Mouse (Mus musculus) lung, postnatal 25 days (tissue): ENCODE results near the gene Tmcc2.
"Not testable (repeated sequence)": the region's sequence is repeated elsewhere in the genome, so short reads cannot be mapped to it uniquely, and the experiment has no call there.

Experiments used
- DNase-seq: peaks from one replicate; pipeline ENCODE4 v3.0.0; 2022; ENCODE audit warnings: low spot score

Tmcc2 gene

DNA sequence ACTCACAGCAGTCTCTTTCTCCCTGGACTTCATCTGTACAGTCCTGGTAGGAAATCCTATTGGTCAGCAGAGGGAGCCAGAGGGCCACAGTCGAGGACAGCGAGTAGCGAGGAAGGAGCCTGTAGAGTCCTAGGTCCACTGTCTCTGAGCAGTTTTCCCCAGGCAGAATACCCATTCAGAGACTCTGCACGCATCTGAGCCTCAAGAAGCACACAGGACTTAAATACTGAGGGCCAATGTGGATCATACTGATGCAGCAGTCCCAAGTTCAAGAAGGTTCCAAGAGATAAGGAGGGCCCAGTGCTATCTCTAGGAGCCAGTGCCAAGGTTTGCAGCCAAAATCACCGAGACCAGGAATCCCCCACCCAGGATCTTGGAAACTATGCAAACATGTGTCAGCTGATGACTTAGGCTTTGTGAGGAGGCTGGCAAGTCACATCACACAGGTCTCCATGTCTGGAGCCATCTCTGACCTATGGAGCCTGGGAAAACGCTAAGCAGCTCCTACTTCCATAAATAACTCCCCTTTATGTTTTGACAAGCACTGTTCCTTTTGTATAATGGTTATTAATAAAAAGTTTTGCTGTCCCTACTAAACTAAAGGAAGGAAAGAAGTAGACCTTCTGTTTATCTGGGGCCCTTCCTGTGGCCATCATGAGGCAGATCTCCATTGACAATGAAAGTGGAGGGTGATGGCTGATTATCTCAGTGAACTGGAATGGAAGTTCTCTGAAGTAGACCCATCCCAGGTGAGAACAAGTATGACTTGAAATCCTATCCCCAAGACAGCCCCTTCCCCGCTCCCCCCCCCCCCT is 23.2 kb downstream of the Tmcc2 start:
- peak; percentile 91 for DNase-seq

DNA sequence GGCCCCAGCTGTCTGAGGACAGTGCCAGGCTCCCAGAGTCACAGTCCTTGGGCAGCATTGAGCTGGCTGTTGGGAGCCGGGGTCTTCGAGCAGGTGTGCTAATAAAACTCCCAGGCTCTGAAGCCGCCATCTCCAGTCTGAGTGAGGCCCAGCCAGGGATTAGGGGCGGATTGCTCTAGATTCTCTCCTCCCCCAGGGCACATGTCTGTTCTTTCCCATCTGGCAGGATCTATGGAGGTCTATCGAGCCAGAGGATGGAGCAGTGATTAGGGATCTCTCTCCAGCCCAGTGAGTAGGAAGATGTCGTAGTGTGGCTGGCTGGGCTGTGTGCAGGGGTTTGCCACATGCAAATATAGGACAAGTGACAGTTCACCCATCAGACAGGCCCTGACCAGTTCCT is 24.1 kb downstream of the Tmcc2 start:
- DNase-seq = no peak

DNA sequence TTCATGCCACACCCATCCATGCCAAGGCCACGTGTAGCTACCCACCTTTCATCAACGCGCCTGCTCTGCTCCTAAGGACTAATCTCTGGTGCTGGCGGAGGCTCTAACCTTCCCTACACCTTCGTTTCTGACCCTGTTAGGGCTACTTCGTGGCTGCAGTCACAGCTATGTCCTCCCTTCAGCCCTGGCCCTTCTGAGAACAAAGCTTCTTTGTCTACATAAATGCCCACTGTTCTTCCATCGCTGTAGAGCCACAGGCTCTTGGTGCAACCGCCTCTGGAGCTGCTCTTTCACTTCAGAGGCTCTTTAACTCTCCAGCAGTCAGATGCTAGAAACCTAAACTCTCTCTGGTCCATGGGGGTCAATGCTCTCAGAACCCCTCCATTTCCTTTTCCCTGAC is 24.8 kb downstream of the Tmcc2 start:
- DNase-seq = no peak

DNA sequence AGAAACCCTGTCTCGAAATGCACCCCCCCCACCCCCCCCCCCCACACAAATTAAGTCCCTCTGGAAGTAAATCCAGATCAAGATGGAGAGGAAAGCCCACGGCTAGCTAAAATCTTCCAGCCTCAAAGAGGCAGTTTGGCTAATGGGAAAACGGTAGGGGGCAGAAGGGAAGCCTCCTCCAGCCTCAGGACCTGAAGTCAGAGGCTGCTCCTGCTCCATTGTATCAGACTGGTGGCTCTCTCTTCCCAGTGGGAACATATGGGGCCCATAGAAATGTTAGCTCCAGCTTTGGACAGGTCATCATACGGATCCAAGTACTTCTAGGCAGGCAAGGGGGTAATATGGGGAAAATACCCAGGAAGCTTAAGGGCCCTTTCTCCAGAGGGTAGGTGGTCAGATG is 25.4 kb downstream of the Tmcc2 start:
- no peak for DNase-seq

DNA sequence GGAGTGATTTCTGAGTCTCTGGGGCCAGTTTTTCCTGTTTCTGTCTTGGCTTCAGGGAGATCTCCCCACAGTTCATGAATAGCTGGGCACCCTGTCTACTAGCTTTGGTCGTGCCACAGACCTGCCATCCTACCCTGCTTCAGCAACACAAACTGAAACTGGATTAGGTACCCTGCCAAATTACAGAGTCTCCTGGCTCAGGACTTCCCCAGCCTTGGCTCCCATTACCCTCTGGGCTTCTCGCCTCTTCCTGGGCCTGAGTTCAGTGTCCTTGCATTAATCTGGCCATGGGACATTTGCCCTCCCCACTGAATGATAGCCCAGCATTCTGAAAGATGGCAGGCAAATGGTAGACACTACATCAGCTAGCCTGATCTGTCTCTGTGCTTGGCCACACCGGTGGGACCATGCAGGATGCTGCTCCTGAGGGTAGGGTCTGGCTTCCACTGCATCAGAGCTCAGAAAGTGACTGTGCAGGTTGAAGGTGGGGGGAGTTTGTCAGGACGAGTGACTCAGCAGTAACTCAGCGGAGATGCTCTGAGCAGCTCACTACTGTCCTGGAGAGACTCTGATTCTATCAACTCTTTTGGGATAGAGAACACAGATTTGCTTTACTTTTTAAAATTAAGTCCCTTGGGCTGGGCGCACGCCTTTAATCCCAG is 26.1 kb downstream of the Tmcc2 start:
- no peak for DNase-seq

DNA sequence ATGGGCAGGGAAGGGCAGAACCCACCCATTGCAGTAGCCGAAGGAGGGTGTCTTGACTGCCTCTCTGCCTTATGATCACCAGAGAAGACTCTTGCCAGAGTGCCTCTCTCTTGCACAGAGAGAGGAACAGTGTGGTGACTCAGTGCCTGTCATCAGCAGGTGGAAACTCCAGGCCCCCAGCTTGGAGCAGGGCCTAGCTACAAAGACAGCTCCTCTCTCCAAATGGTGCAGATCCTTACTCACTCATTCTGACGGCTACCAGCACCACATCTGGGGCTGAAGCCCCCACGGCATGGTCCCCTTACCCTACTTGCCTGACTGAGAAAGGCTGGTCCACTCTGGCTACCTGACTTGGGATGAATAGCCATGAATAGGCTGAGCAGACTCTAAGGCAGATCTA is 26.7 kb downstream of the Tmcc2 start:
- no peak for DNase-seq

DNA sequence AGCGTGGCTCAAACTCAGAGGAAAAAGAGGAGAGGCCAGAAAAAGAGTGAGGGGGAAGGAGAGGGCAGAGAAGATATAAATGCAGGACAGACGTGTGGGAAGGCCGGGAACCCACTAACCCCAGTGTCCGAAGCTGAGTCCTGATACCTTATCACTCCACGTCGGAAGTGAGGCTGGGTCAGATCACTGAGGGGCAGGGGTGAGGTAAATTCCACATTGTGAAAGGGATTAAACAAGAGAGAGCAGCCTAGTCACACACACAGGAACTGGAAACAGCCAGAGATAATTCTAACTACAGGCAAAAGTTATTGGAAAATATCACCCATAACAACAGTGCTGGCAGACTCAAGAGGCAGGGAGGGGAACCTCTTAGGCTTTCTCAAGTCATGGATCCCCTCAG is 29.1 kb downstream of the Tmcc2 start:
- no peak for DNase-seq

DNA sequence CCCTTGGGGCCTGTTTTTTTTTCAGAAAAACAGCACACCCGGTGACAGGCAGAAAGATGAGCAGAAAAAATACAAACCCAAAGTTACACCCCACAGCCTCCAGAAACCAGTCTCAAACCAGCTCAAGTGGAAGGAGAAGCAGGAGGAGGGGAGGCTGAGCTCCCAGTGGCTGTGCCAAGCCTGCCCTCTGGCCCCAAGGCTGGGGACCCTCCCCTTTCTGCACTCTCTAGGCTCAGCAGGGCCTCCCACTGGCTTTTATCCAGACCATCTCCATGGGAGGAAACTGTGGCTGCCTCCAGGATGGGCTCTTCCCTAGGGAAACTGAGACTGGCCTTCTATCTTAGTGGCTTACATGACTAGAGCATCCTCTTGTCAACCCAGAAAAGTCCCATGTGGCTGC is 34.2 kb downstream of the Tmcc2 start:
- DNase-seq = no peak

DNA sequence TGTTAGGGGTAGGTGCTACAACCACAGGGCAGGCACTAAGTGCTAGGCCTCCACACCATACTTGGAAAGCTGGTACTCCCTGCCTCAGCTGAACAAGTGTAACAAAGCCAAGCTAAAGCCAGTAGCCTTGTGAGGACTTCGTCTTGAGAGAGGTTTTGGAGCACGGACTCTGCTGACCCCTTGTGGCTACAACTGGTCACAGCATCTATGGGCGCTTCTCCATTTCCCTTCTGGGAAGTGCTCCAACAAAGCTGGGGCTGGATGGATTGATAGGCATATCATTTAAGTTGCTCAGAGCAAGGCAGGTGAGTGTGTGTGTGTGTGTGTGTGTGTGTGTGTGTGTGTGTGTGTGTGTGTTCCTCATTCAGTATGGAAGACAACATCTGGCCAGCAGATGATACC is 35.2 kb downstream of the Tmcc2 start:
- DNase-seq = peak; percentile 87

DNA sequence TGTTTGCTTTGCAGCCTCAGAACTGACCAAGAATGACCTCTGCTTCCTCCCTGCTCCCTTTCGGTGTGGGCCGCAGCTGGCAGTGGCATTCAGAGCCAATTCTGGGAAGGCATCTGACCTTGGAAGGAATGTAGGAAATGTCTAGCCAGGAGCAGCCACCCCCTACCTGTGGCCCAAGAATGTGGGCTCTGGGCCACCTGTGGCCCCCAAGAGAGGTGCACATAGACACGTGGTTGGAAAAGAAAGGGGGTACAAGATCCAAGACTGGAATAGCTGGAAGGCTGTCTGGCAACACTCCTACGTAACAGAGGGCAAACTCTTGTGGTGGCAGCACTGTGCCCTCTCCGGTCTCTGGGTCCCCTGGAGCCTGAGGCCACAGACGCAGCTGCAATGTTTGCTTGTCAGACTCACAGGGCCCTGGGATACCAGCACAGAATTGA is 35.9 kb downstream of the Tmcc2 start:
- DNase-seq = no peak

DNA sequence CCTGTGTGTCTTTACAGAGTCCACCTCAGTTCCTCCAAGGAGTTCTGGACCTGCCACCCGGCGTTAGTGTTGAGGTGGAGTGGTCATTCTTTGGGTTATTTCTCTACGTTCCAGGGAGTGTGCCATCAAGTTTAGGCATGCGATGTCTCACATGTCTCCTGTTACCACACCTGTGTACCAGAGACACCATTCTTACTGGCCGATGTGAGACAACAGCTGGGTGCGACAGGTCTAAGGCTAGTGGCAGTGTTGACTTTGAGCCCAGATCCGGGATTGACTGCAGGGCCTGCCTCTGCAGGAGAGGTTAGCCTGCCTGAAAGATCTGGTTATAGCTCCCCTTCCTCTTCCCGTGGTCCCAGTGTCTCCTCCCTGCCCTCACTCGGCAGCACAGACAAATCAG is 36.8 kb downstream of the Tmcc2 start:
- no peak for DNase-seq

DNA sequence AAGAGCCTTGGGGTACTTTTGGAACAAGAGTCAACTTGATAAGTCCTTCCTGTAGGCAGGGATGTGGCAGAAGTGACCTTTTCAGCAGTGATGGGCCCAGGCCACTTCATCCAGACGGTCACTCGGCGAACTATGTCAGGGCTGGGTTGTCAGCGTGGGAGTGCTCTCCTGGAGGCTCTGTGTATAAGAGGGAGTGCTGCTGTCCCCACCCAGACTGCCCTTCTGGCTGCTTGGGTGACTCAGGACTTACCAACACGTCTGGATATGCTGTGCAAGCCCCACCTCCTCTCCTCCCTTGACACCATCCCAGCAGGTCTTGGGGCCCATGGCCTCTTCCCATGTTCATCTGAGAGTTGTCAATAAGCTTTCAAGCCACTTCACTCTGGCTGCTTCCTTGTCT is 37.7 kb downstream of the Tmcc2 start:
- DNase-seq = no peak

DNA sequence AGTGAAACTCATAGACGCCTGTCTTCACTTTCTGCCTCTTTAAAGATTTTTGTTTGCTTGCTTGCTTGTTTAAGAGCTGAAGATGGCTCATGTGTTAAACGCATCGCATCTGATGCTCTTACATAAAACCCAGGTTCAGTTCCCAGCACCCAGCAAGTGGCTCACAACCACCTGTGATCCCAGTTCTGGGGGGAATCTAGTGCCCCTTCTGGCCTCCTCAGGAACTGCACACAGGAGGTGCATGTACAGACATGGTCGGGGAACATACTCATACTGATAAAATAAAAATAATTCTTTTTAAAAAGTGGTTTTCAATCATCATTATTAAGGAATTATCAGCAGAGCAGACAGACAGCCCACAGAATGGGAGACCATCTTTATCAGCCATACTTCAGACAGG is 40.0 kb downstream of the Tmcc2 start:
- no peak for DNase-seq

DNA sequence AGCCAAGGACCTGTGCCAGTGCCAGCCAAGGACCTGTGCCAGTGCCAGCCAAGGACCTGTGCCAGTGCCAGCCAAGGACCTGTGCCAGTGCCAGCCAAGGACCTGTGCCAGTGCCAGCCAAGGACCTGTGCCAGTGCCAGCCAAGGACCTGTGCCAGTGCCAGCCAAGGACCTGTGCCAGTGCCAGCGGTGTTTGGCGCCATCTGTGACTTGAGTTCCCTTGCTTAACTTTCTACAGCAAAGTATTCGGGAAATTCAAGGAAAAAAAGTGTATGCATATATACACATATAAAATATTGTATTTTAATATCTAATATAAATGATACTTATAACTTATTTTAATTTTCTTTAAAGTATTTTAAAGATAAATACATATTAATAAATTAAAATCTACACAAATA is 41.5 kb downstream of the Tmcc2 start:
- not testable (repeated sequence) for DNase-seq

DNA sequence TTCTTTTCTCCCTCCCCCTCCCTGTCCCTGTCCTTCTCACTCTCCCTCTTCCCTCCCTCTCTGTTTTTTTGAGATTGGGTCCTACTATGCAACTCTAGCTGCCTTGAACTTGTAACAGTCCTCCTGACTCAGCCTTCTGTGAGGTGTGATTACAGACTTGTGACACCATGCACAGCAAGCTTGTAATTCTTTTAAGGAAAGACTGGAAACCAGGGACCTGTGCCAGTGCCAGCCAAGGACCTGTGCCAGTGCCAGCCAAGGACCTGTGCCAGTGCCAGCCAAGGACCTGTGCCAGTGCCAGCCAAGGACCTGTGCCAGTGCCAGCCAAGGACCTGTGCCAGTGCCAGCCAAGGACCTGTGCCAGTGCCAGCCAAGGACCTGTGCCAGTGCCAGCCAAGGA is 42.0 kb downstream of the Tmcc2 start:
- not testable (repeated sequence) for DNase-seq

DNA sequence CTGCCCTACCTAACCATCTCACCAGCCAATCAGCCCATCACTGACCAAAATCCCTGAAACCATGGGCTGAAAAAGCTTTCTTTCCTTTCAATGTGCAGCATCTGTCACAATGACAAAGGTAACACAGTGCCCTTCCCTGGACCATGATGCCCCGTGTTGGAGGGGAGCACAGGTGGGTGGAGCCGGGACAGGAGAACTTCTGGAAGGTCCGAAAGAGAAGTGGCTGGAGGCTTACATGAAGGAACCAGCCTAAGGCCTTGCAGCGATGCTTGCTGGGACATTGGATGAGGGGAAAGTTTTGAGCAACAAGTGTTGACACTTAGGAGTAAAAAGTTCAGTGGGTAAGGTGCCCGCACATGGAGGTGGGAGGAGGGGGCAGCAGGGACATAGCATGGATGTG is 42.7 kb downstream of the Tmcc2 start:
- DNase-seq = no peak

DNA sequence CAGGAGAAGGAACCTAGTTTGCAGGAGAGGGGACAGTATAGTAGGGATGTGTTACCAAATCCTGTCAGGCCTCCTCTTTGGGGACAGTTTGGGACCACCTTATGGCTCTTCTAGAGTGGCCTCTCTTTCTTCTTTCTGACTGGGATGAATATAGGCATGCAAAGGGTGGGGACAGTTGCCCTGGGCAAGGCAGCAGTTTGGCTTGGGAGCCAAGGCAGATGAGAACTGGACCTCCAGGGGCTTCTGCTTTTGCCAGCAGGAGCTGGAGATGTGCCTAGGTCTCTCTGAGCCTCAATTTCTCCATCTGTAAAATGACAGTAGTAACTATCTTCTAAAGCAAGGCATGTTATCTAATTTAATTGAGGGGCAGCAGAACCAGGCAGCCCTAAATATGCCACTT is 44.1 kb downstream of the Tmcc2 start:
- DNase-seq = no peak

DNA sequence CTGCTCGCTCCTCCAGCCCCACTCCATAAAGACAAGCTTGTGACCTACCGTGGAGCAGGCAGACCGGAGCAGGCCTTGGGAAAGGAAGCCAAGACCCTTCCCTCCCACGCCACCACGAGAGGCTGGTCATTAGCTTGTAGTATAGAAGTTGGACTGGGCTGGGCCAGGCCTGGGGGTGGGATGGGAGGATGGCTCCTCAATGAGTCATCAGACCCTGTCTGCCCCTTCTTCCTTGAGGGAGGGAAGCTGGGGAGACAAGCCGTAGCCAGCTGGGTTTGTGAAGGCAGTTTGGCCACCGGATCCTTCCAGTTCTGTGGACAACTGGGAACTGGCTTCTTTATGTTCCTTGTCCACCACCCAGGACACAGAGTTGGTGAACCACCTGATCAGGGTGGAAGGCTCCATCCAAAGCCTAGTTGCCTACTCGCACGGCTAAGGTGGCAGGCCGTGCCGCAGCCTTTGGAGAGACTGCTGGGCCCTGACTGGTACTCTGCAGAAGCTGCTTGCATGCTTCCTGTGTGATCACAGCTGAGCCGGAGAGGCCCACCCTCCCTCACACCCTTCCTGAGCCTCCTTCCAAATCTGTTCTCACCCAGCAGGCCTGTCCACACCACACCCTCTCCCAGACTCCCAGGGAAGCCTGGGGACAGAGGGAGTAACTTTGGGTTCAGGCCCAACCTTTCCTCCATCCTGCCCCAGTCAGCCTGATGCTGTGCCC is 44.8 kb downstream of the Tmcc2 start:
- no peak for DNase-seq

DNA sequence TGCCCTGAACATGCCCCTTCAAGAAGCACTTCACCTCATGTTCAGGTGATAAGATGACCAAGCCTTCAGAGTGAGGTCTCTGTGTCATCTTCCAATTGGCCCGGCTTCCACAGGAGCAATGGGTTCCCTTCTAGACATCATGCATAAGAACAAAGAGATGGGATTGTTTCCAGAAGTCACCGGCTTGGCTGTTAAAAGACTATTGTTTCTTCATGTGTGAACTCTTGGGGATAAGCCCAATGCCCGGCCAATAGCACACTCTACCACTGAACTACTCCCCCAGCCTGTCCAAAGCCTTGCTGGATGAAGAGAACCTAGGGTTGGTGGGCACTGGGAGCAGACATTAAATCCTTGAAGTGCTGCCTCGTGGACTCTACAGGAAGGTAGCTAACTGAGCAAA is 45.6 kb downstream of the Tmcc2 start:
- DNase-seq = no peak

DNA sequence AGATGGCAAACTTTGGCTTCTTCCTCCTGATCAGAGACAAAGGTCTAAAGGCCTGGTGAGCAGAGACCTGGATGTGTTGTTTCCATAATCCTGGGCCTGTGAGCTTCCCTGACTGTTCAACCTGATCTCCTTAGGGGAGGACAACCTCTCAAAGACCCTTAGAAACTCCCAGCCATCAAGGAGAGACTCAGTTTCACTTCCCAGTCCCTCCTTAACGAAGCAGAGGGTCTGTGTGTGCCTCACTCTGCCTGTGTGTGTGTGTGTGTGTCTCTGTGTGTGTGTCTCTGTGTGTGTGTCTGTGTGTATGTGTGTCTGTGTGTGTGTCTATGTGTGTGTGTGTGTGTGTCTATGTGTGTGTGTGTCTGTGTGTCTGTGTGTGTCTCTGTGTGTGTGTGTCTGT is 47.4 kb downstream of the Tmcc2 start:
- DNase-seq = no peak

DNA sequence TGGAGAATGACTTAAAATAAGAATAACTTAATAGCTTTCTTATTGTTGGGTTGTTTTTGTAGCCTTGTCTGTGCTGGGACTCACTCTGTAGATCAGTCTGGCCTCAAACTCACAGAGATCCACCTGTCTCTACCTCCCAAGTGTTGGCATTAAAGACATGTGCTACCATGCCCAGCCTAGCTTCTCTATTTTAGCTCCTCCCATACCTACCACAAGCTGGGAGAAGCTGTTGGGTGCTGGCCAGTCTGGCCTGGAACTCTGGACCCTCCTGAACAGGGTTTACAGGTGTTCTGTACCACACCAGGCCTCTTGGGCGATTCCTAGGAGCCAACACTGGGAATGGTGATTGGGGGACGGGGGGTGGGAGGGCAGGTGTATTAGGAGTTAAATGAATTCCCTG is 47.9 kb downstream of the Tmcc2 start:
- no peak for DNase-seq

DNA sequence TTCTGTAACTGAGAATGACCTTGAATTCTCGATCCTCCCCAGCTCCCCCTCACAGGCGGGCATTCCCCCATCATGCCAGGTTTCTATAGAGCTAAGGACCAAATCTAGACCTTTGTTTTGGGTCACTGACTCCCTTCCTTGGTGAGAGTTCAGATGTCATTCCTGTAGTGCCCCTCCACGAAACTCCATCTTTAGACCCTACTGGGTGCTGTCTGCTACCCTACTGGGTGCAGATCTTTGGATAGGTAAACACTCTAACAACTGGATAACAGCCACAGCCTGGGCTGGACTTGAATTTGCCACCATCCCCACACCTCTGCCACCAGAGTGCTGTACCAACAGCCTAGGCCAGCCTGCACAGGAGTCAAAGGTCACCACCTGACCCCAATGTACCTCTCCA is 48.6 kb downstream of the Tmcc2 start:
- no peak for DNase-seq
